Mouse (Mus musculus): ENCODE results near the gene Arfip2.
A peak's percentile ranks its signal among the peaks of the same experiment; 100 is the strongest.

Gene Arfip2

DNA sequence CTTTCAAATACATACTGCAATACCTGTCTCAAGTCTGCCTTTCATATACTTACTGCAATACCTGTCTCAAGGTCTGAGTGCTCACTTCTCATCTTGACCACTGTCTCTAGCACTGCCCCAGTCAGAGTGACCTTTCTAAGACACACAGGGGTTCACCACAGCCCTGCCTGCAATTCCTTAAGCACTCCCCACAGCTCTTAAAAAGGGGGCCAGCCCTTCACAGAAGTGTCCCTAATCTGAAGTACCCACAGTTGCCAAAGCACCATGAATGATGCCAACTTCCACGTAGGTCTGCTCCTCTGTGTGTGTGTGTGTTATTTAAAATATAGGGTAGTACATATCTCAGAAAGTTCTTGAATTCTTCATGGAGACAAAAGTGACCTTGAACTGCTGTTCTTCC is 28.4 kb downstream of the Arfip2 start:
- DNase-seq = no peak

DNA sequence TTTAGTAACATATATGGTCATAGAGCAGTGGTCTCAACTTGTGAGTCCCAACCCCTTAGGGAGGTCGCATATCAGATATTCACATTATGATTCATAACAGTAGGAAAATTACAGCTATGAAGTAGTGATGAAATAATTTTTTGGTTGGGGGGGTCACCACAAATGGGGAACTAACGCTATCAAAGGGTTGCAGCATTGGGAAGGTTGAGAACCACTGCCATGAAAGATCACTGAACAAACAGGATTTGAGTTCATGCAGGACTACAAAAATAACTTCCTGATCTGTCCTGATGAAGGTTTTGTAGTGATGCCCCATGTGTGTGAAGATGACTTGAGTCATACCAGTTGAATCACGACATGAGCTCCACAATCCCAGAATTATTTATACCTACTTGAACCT is 31.7 kb downstream of the Arfip2 start:
- no peak for DNase-seq

DNA sequence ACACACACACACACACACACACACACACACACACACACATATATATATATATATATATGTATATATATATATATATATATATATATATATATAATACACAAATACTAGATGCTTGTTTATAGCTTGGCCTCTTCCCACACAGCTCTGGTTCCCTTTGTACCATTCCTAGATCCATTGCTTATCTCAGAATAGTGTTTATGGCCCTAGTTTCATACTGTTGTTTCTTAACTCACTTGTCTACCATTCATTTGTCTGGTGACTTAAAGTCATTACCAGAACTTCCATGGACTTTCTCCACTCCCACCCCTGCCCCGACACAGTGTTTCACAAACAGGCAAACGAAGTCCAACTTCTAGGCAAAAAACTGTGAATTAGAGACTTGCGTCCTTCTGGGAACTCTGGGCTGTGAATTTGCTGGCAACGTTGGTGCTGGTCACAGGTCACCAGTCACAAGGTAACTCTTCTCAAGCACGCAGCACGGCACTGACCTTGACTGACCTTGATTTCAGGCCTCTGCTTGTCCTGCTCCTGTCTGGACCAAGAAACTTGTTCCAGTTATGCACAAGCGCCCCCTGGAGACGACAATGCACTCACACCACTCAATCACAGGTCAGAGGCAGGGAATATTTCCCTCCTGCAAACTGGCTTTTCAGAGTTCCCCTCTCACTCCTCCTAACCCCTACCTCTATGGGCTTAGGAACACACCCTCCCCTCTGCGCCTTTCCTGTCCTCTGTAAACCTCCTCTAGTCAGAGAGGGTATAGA is 37.2 kb downstream of the Arfip2 start:
- DNase-seq = peak; percentile 95

DNA sequence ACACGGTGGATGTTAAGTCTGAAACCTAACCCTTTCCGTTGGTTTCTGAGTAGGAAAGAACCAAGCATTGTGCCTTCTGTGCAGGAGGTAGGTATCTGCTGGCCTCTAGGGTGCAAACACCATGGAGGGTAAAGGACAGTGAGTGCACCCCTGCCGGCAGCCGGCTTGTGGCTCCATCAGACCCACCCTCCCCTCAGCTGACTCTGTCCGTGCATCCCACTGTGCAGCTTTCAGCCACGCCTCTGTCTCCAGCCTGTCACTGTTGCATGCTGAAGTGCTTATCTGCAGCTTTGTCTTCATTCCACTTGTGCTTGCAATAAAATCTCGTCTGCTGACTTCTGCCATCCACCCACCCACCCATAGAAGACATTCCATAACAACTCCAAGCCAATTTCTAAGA is 50.1 kb downstream of the Arfip2 start:
- DNase-seq = no peak

DNA sequence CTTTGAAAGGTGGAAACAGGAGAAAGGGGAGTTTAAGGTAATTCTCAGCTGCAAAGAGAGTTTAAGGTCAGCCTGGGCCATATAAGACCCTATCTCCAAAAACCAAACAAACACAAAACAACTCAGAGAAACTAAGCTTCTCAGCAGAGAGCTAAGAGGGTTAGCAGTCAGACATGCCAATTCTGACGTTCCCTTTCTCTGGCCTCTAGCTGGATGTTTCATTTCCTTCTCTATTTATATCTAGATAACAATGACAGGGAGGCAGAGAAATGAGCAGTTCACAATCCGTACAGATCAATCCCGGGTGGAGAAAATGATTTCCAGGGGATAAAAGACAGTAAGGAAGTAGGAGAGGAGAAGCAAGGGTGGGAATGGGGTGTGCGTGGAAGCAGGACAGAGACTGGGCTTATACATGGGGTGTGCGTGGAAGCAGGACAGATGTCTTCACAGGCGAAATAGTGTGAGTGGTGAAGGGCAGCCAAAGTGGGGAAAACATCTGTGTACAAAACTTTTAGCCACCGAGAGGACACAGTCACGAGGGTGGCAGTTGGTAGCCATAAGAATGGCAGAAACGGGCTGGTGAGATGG is 51.8 kb downstream of the Arfip2 start:
- DNase-seq = no peak
